Mouse (Mus musculus) gastrocnemius, adult 8-10 months (tissue): ENCODE results near the gene Gm5617. TPM values are rescaled to one million over a fixed set of nuclear protein-coding genes. Genes with fewer than 3 reads are reported as not detected.
"Not testable (repeated sequence)": the region's sequence is repeated elsewhere in the genome, so short reads cannot be mapped to it uniquely, and the experiment has no call there.

ENCODE experiments used
- DNase-seq, 2 experiments: peaks; one replicate each; pipeline ENCODE4 v3.0.0; 2022; ENCODE audit warnings: low spot score in 2 of 2
- total RNA-seq, 4 experiments: library from RNA; stranded (reverse); gene quantifications; 2 replicates each; pipeline ENCODE4 v1.2.4; 2022

Gm5617 gene
- total RNA-seq, 4 experiments from 2014 or later = 7.8 to 11.7 (median 9.1) TPM

GRCm38 (mm10) chr9:48495548-48495932 lies 298 bp downstream of the Gm5617 start:
- no peak for DNase-seq

GRCm38 (mm10) chr9:48501192-48501591 lies 6.0 kb downstream of the Gm5617 start:
- DNase-seq = no peak

- no peak for DNase-seq
Observed at GRCm38 (mm10) chr9:48503001-48503400, 7.8 kb downstream of the Gm5617 start.

GRCm38 (mm10) chr9:48504741-48505365 lies 9.6 kb downstream of the Gm5617 start:
- DNase-seq = no peak

GRCm38 (mm10) chr9:48510134-48510533 lies 14.9 kb downstream of the Gm5617 start:
- no peak for DNase-seq

- DNase-seq = no peak
Observed at GRCm38 (mm10) chr9:48515332-48515731, 20.1 kb downstream of the Gm5617 start.

- no peak for DNase-seq
Observed at GRCm38 (mm10) chr9:48516615-48517371, 21.6 kb downstream of the Gm5617 start.

GRCm38 (mm10) chr9:48517372-48518130 lies 22.3 kb downstream of the Gm5617 start:
- DNase-seq = no peak

- not testable (repeated sequence) for DNase-seq
Observed at GRCm38 (mm10) chr9:48520405-48520804, 25.2 kb downstream of the Gm5617 start.

- DNase-seq = no peak
Observed at GRCm38 (mm10) chr9:48525566-48525965, 30.3 kb downstream of the Gm5617 start.

GRCm38 (mm10) chr9:48526520-48526919 lies 31.3 kb downstream of the Gm5617 start:
- DNase-seq = no peak

- no peak for DNase-seq
Observed at GRCm38 (mm10) chr9:48531294-48531693, 36.1 kb downstream of the Gm5617 start.

GRCm38 (mm10) chr9:48532203-48532602 lies 37.0 kb downstream of the Gm5617 start:
- no peak for DNase-seq

- no peak for DNase-seq
Observed at GRCm38 (mm10) chr9:48532730-48533129, 37.5 kb downstream of the Gm5617 start.

- DNase-seq = no peak
Observed at GRCm38 (mm10) chr9:48536414-48536813, 41.2 kb downstream of the Gm5617 start.

GRCm38 (mm10) chr9:48537616-48538015 lies 42.4 kb downstream of the Gm5617 start:
- DNase-seq = not testable (repeated sequence)

GRCm38 (mm10) chr9:48538044-48538645 lies 42.9 kb downstream of the Gm5617 start:
- DNase-seq = no peak

- no peak for DNase-seq
Observed at GRCm38 (mm10) chr9:48538688-48539087, 43.4 kb downstream of the Gm5617 start.
